Mouse (Mus musculus) neural tube, embryonic 12.5 days (tissue): ENCODE measurements around the gene Mlxip. TPM values are rescaled to one million over a fixed set of nuclear protein-coding genes. Genes with fewer than 3 reads are reported as not detected.

Experiments used
- ATAC-seq: fragments of 200-750 bp; cut with Nextera tagmentation; 2 replicates; pipeline ENCODE4 v1.8.0; 2017; ENCODE audit warnings: low read depth, mild to moderate bottlenecking, moderate TSS enrichment, moderate library complexity; ENCODE audit not compliant: low FRiP score
- H3K27ac ChIP-seq: fragments of 300-500 bp; sonication (generic); 2 replicates; pipeline ENCODE4 v1.5.1; 2016
- H3K27me3 ChIP-seq: fragments of 300-500 bp; sonication (generic); replicated peaks from 2 replicates; pipeline ENCODE4 v1.6.1; 2016; ENCODE audit warnings: mild to moderate bottlenecking
- H3K36me3 ChIP-seq: fragments of 300-500 bp; sonication (generic); 2 replicates; pipeline ENCODE4 v1.6.1; 2016; ENCODE audit warnings: mild to moderate bottlenecking
- H3K4me1 ChIP-seq: fragments of 300-500 bp; sonication (generic); 2 replicates; pipeline ENCODE4 v1.6.1; 2016
- H3K4me2 ChIP-seq: fragments of 300-500 bp; sonication (generic); replicated peaks from 2 replicates; pipeline ENCODE4 v1.6.1; 2016; ENCODE audit warnings: mild to moderate bottlenecking
- H3K4me3 ChIP-seq: fragments of 300-500 bp; sonication (generic); 2 replicates; pipeline ENCODE4 v1.5.1; 2016
- H3K9ac ChIP-seq: fragments of 300-500 bp; sonication (generic); 2 replicates; pipeline ENCODE4 v1.6.1; 2016; ENCODE audit warnings: mild to moderate bottlenecking
- H3K9me3 ChIP-seq: fragments of 300-500 bp; sonication (generic); 2 replicates; pipeline ENCODE4 v1.6.1; 2016; ENCODE audit warnings: mild to moderate bottlenecking
- WGBS: fragments of 180-500 bp; shearing (Covaris S2); methylation state at CpG from one replicate; pipeline ENCODE4 v1.1.7; 2016; 5-methylcytosine and 5-hydroxymethylcytosine counted together
- polyA plus RNA-seq: library from polyadenylated mRNA; unstranded; fragments of >200 nt; fragmentation: Nextera tagmentation; extraction: Ambion mirVana; gene quantifications from 2 replicates; pipeline ENCODE4 v1.2.1, GENCODE M21; 2016

The Mlxip gene
- 21.7 and 23.3 TPM in 2 replicates for polyA plus RNA-seq

GRCm38 (mm10) chr5:123394303-123394956 lies at the start of gene Mlxip:
TSS of gene Mlxip (plus strand) at chr5:123394798.
- peak within 1 kb of the TSS; percentile 69 for H3K4me2 ChIP-seq
- no peaks in the 10 kb centered on the region for H3K36me3 ChIP-seq
- WGBS: under 1% methylated on average over 49 of the region's 50 CpGs
- H3K4me1 ChIP-seq: peaks cover 44% of the 10 kb centered on the region
- peak; percentile 86 for ATAC-seq
- H3K9ac ChIP-seq: peak within 1 kb of the TSS; percentile 83
- peak within 1 kb of the TSS; percentile 59; the same call in 1 of the 2 replicates for H3K27ac ChIP-seq
- no peaks in the 10 kb centered on the region for H3K27me3 ChIP-seq
- no peaks in the 10 kb centered on the region for H3K9me3 ChIP-seq
- peak within 1 kb of the TSS; percentile 70 for H3K4me3 ChIP-seq

DNA sequence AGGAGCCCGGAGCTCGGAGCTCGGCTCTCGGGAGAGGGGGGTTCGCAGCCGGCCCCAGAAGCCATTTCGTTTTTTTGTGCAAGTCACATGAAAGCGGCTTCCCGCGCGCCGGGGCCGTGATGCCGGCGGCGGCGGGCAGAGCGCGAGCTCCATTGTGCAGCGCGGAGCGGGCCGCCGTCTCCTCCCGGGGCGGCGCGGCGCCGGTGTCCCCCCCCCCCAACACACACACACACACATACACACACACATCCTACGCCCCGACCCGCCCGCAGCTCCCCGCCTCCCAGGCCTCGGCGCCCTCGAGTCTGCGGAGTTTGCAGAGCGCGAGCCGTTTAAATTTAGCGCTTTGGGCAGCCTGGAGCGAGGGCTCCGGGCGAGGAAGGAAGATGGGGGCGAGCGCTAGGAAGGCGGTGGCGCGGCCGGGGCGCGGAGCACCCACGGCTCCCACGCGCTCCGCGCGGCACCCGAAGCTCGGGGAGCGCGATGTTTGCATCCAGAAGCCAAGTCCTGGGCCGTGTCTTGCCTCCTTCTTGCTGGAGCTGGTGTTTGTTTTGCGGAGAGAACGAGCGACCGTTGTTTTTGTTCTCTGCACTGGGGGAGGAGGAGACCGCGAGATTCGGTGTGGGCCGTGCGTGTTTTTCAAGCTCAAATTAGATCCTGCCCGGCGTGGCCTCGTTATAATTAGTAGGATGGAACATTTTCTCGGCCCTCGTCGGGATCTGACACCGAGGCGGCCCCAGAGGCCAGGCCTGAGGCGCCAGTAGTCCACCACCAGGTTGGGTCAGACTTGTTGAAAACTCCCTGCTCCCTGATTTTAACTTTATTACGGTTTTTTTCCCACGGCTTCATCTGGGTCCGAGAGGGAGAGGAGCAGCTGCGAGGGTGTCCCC lies 49.4 kb upstream of the Mlxip start:
- Histone ChIP-seq H3K4me2 (peak overlapping the region; percentile 91), H3K4me1 (peaks cover 32% of the 10 kb centered on the region), H3K36me3 (peaks cover 5% of the 10 kb centered on the region; the same call in 1 of the 2 replicates), H3K27me3 (no peaks in the 10 kb centered on the region), H3K9ac (peak overlapping the region; percentile 99), H3K27ac (peak overlapping the region; percentile 99), H3K9me3 (no peaks in the 10 kb centered on the region), H3K4me3 (peak overlapping the region; percentile 96)
- peak; percentile 26; the same call in 1 of the 2 replicates for ATAC-seq
- under 1% methylated on average over 81 of the region's 87 CpGs for WGBS

DNA sequence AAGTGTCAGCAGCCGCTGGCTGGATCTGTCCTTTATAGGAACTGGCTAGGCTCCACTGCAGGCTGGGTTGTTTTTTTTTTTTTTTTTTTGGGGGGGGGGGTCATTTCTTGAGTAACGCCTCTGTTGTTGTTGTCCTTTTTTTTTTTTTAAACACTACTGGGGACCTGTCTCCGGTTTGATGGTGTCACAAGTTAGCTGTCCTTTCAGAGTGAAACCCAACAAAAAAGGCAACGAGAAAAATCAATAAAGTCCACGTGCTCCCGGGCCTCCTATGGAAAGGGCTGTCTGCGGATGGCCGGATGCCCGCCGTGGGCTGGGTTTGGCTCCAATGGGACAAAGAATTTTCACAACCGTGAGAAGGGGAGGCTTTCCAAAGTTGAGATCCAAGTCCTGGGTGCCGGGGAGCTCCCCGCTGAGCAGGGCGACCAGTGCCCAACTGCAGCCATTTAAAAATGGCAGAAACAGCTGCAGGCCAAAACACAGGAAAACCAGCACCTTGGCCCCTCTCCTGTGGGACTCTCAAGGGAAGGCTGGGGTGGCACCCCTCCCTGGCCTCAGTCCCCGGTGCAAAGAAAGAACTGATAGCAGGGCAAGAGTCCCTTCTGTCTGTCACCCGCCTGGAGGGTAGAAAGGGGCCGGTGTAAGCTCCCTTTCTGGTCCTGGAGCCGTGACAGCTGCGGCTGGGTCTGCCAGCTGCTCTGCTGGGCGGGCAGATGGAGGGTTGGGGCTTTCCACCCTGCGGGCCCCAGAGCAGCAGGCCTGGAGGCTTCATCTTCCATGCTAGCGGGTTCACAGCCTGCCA lies 48.5 kb upstream of the Mlxip start:
- Histone ChIP-seq H3K4me2 (peak overlapping the region; percentile 91), H3K9ac (peak overlapping the region; percentile 99), H3K27me3 (no peaks in the 10 kb centered on the region), H3K4me1 (peaks cover 37% of the 10 kb centered on the region), H3K9me3 (no peaks in the 10 kb centered on the region), H3K4me3 (peak overlapping the region; percentile 96), H3K27ac (peak overlapping the region; percentile 99), H3K36me3 (peaks cover 11% of the 10 kb centered on the region; the same call in 1 of the 2 replicates)
- peak; percentile 39 for ATAC-seq
- WGBS: 1% methylated on average over 22 of the region's 22 CpGs

DNA sequence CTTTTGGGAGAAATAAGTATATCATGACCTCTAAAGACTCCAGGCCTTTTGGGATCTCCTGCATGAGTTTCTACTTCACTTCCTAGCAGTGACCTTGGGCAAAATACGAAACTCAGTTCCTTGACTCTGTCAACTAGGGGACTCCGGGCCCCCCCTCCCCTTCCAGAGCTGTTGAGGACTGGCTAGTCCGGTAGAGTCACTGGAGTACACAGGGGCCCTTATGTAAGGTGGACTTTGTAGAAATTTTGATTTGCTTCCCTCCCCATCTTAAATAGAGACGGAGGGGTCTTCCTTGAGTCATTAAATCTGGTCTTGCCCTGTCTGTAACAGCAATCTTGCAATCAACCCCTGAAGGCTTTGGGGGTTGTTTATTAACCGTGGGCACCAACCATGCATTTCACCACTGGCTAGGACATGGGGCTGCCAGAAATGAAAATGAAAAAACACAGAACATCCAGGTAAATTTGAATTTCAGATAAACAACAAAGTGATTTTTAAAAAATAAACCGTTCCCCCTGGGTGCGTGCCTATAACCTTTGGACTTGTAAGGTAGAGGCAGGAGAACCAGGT lies 47.8 kb upstream of the Mlxip start:
- H3K4me2 ChIP-seq: peak overlapping the region; percentile 91
- no peak for ATAC-seq
- peak overlapping the region; percentile 68 for H3K27ac ChIP-seq
- H3K9me3 ChIP-seq: no peaks in the 10 kb centered on the region
- WGBS: 64% methylated on average over 7 of the region's 7 CpGs
- H3K9ac ChIP-seq: peak overlapping the region; percentile 99
- H3K4me3 ChIP-seq: peak overlapping the region; percentile 96
- no peaks in the 10 kb centered on the region for H3K27me3 ChIP-seq
- peaks cover 14% of the 10 kb centered on the region for H3K36me3 ChIP-seq
- peaks cover 37% of the 10 kb centered on the region for H3K4me1 ChIP-seq

GRCm38 (mm10) chr5:123347985-123348384 lies 46.6 kb upstream of the Mlxip start:
- Histone ChIP-seq H3K9ac (no peak overlapping the region), H3K27me3 (no peaks in the 10 kb centered on the region), H3K4me3 (no peak overlapping the region), H3K4me1 (peaks cover 37% of the 10 kb centered on the region), H3K27ac (no peak overlapping the region), H3K36me3 (peaks cover 26% of the 10 kb centered on the region), H3K4me2 (peak overlapping the region; percentile 91; the same call in 1 of the 2 replicates), H3K9me3 (no peaks in the 10 kb centered on the region)
- 81% methylated on average over 2 of the region's 2 CpGs for WGBS
- ATAC-seq: no peak

DNA sequence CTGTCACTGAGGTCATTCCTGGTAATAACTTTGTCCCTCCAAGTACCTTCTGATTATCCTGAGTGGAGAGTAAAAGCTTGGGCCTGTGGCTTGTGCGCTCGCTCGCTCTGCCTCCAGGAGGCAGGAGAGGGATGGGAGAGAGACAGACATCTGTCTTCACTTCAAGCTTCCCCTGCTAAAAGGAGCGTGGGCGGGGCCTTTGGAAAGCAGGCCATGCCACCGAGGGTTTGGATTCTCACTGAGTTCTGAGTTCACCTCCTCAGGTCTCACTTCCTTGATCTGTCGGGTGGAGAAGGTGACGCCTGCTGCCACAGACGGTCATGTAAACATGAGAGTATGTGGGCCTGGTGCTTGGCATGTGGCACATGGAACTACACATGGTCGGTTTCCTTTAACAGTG lies 44.2 kb upstream of the Mlxip start:
- peaks cover 32% of the 10 kb centered on the region for H3K4me1 ChIP-seq
- ATAC-seq: no peak

DNA sequence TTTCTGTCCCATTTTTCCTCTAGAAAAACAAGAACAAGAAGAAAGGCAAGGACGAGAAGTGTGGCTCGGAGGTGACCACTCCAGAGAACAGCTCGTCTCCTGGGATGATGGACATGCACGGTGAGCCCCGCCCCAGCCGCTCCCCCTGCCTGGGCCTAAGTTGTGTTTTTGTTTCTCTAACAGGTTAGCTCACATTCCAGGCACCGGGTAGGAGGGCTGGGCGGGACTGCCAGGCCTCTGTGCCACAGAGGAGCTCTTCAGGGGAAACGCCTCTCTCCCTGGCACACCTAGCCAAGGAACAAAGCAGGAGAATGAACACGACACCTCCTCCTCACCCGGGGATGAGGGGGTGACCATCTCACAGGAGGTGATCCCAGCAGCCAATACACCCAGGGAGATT lies 38.7 kb upstream of the Mlxip start:
- Histone ChIP-seq H3K4me2 (no peak overlapping the region), H3K36me3 (peaks cover 81% of the 10 kb centered on the region)
- WGBS: 80% methylated on average over 11 of the region's 11 CpGs

More for the DNA sequence above, 44.2 kb upstream of the Mlxip start:
- H3K9ac ChIP-seq: no peak overlapping the region
- no peaks in the 10 kb centered on the region for H3K9me3 ChIP-seq
- H3K27ac ChIP-seq: no peak overlapping the region
- peaks cover 39% of the 10 kb centered on the region for H3K36me3 ChIP-seq
- no peak overlapping the region for H3K4me2 ChIP-seq
- H3K4me3 ChIP-seq: no peak overlapping the region
- 70% methylated on average over 10 of the region's 10 CpGs for WGBS
- no peaks in the 10 kb centered on the region for H3K27me3 ChIP-seq

DNA sequence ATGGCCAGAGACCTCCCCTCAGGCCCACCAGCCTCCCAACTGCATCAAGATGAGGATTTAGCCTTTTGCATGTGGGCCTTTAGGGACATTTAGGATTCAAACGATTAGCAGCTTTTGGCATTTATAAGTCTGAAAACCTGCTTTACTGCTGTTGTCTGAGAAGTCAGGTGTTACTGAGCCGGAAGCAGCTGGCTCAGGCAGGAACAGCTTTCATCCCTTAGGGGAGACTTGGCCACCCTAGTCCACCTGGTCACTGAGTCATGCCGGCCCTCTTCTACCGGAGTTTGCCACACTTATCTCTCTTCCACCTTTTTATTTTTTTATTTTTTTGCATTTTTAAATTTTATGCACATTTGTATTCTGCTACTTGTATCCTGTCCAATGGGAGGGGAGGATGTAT lies 37.3 kb upstream of the Mlxip start:
- WGBS: 96% methylated on average over 4 of the region's 4 CpGs
- no peak overlapping the region for H3K4me2 ChIP-seq
- H3K9ac ChIP-seq: no peak overlapping the region
- H3K36me3 ChIP-seq: peaks cover 87% of the 10 kb centered on the region
- no peaks in the 10 kb centered on the region for H3K9me3 ChIP-seq
- no peak for ATAC-seq
- no peaks in the 10 kb centered on the region for H3K27me3 ChIP-seq
- no peak overlapping the region for H3K27ac ChIP-seq
- H3K4me1 ChIP-seq: no peaks in the 10 kb centered on the region
- no peak overlapping the region for H3K4me3 ChIP-seq

More for the DNA sequence above, 38.7 kb upstream of the Mlxip start:
- H3K9ac ChIP-seq: no peak overlapping the region
- no peak overlapping the region for H3K4me3 ChIP-seq
- H3K27me3 ChIP-seq: no peaks in the 10 kb centered on the region
- no peak overlapping the region for H3K27ac ChIP-seq
- H3K9me3 ChIP-seq: no peaks in the 10 kb centered on the region
- no peak for ATAC-seq
- no peaks in the 10 kb centered on the region for H3K4me1 ChIP-seq

DNA sequence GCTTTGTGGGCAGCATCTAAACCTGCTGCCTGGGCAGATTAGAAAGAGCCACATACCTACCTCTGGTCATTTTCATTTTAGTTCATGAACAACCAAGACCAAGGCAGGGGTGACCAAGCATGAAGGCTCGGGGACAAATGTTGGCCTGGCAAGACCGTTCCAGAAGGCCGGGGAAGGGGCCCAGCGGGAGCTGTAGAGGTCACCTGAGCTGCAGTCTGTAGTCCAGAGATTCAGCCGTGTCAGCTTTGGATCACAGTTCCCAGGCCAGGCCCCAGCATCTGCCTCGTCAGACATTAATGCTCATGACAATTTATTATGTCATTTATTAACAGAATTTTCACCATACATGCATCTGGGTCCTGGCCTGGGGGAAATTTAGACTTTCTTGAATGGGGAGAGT lies 35.2 kb upstream of the Mlxip start:
- 78% methylated on average over 6 of the region's 6 CpGs for WGBS

GRCm38 (mm10) chr5:123362911-123363310 lies 31.7 kb upstream of the Mlxip start:
- Histone ChIP-seq H3K27me3 (no peaks in the 10 kb centered on the region), H3K4me1 (no peaks in the 10 kb centered on the region), H3K9me3 (no peaks in the 10 kb centered on the region), H3K4me3 (no peak overlapping the region), H3K9ac (no peak overlapping the region), H3K36me3 (peaks cover 90% of the 10 kb centered on the region), H3K4me2 (no peak overlapping the region), H3K27ac (no peak overlapping the region)
- WGBS: 87% methylated on average over 4 of the region's 4 CpGs
- ATAC-seq: no peak

More for the DNA sequence above, 35.2 kb upstream of the Mlxip start:
- Histone ChIP-seq H3K4me2 (no peak overlapping the region), H3K27ac (no peak overlapping the region), H3K27me3 (no peaks in the 10 kb centered on the region), H3K9ac (no peak overlapping the region), H3K4me3 (no peak overlapping the region), H3K4me1 (no peaks in the 10 kb centered on the region), H3K9me3 (no peaks in the 10 kb centered on the region), H3K36me3 (peaks cover 99% of the 10 kb centered on the region)
- no peak for ATAC-seq

- peaks cover 83% of the 10 kb centered on the region for H3K36me3 ChIP-seq
These were observed 30.2 kb upstream of the Mlxip start for GRCm38 (mm10) chr5:123364302-123364971.

More at GRCm38 (mm10) chr5:123364302-123364971, 30.2 kb upstream of the Mlxip start:
- no peak for ATAC-seq
- Histone ChIP-seq H3K4me1 (no peaks in the 10 kb centered on the region), H3K27me3 (no peaks in the 10 kb centered on the region), H3K9ac (no peak overlapping the region), H3K4me3 (no peak overlapping the region), H3K27ac (no peak overlapping the region), H3K4me2 (no peak overlapping the region), H3K9me3 (no peaks in the 10 kb centered on the region)
- WGBS: 91% methylated on average over 11 of the region's 11 CpGs
